Mouse (Mus musculus): Measurements from ENCODE around the gene Dhdh.
"Not testable (repeated sequence)": the region's sequence is repeated elsewhere in the genome, so short reads cannot be mapped to it uniquely, and the experiment has no call there.

The Dhdh gene

DNA sequence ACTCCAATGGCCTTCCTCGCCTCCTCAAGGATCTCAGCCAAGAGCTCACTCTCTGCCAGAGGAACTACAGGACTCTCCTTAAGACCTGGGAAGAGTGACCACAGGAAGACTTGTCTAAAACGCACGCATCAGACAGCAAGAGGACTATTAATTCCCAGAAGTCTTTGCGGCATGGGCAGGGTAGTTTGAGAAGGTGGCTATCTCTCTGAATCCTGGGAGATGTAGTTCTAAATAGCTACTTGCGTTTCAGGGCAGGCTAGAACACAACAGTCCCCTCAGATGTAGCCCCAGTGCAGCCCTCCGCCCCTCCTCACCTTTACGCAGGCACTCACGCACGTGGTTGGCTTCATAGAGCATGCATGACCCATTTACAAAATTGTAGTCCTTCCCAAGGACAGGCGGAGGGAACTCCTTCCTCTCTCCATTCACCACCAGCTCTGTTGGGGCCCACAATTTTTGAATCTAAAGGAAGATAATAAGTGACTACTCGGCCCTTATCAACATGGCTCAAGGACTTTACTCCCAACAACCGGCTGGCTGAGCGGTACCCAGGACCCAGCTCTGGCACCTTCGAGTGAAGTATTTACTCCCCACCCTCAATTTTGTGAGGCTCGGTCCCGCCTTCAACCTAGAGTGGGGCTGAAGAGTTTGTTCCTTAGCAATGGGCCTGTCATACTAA is 13.2 kb downstream of the Dhdh start:
- DNase-seq (ENCODE audit: extremely low read depth, low read depth, low spot score) = no peak

DNA sequence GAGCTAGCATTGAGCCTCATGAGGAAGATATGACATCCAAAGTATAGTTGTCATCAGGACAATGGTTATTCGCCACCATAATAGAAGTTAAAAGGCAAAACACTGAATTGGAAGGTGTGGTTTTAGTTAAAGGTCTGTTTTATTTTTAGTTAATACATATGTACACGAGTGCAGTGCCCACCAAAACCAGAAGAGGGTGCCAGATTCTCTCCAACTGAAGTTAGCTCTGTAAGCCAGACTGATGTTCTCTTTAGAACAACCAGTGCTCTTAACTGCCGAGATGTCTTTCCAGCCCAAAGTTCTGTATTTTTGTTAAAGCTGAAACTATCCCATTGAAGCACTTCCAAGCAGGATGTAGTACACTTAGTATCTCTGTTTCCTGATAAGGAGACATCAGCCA is 17.7 kb downstream of the Dhdh start:
- DNase-seq (ENCODE audit: extremely low read depth, low read depth, low spot score) = no peak

DNA sequence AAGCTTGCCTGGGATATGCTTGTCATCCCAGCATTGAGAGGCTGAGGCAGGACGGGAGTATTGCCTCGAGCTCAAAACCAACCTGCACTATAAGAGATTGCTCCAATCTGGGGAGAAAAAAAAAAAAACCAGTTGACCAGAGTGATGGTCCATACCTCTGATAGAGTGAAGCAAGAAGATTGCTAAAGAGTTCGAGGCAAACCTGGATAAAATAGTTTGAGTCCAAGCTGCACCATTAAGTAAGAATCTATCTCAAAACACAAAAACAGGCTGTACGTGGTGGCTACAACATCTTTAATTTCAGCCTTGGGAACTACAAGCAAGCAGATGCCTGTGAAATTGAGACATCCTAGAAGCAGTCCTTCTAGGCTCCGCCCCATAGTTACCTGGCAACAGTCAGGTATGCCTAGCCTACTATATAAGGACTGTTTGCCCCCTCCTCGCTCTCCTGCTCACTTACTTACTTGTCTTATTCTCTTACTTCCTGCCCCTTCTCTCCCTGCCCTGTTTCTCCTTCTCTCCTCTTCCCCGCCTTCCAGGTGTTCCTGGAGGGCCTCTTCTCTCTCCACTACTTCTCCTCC is 21.4 kb downstream of the Dhdh start:
- DNase-seq (ENCODE audit: extremely low read depth, low read depth, low spot score) = no peak

DNA sequence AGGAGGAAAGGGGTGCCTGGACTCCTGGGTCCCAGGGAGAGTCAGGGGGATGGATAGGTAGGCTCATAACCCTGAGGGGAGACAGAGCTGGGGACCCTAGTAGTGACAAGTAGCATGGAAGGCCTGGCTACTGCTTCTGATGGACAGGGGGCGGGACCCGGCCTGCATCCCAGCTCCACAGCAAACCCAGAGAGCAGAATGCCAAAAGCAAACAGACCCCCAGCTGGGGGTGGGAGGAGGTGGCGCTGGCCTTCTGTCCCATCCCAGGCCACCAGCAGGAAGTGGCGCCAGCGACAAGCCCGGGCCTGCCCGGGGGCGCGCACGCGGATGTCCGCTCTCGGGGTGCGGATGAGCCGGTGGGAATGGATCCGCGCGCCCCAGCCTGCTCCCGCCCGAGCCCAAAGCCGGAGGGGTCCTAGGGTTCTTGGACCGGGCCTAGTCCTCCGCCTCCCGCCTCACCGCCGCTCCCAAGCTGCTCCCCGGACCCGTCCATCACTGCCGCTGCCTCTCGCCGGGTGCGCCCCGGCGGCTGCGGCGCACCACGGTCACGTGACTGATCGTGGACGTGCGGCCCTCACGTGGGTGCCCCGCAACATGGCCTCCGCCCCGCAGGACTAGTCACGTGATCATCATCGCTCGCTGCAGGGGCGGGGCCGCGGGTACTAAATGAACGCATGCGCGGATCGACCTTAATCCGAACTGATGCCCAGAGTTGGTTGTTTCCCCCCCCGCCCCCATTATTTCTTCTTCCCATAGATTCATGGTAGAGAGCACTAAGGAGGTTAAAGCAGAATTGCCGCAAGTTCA is 22.1 kb downstream of the Dhdh start, which contains the start of gene Bax:
Bax (minus strand) TSS at position 616 of the 807 bp plus-strand sequence.
- DNase-seq (ENCODE audit: extremely low read depth, low read depth, low spot score) = no peak

DNA sequence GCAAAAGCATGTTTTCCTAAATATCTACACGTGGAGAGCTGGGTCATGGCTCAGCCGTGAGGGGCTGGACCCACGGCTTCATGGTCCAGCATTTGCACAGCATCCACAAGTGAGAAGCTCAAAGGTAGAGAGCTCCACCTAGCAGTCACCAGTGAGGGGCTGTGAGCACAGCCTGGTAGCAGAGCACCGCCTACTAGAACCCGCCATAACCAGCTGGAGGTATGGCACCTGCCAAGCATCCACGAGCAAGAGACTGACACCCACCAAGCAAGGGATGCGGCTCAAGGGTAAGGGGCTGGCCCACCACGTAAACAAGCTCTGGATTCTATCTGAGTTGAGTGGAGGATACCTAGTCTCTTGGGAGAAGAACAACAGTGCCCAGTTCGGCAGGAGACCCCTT is 23.1 kb downstream of the Dhdh start:
- DNase-seq (ENCODE audit: extremely low read depth, low read depth, low spot score) = no peak

DNA sequence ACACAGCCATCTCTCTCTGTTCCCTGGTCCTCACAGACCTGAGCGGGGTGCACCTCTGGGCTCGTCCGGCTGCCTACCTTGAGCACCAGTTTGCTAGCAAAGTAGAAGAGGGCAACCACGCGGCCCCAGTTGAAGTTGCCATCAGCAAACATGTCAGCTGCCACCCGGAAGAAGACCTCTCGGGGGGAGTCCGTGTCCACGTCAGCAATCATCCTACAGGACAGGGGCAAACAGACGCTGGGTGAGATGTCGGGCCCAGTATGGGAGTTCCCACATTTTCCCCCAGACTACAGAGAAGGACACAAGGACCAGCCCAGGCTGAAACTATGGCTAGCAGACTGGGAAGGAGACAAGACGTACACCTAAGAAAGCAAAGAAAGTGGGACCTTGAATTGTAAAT is 23.5 kb downstream of the Dhdh start:
- no peak for DNase-seq (ENCODE audit: extremely low read depth, low read depth, low spot score)

DNA sequence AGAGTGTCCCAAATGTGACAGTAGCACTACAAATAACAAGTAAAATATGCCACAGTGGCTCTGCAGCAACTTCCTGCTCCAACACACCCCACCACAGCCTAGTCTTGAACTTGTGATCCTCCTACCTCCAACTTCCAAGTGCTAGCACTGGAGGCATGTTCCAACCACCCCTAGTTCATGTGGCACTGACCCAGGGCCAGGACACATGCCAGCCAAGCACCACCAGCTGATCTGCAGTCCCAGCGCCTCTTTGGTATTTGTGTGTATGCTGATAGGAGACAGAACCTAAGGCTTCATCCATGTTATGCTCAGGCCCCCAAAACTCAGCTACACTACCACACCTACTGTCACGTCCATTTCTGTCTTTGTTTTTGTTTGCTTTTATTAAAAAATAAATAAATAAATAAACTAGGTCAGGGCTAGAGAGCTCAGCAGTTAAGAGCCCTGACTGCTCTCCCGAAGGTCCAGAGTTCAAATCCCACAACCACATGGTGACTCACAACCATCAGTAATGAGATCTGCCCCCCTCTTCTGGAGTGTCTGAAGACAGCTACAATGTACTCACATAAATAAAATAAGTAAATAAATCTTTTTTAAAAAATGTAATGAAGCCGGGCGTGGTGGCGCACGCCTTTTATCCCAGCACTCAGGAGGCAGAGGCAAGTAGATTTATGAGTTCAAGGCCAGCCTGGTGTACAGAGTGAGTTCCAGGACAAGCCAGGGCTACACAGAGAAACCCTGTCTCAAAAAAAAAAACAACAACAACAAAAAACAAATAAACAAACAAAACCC is 24.4 kb downstream of the Dhdh start:
- DNase-seq (ENCODE audit: extremely low read depth, low read depth, low spot score) = no peak

DNA sequence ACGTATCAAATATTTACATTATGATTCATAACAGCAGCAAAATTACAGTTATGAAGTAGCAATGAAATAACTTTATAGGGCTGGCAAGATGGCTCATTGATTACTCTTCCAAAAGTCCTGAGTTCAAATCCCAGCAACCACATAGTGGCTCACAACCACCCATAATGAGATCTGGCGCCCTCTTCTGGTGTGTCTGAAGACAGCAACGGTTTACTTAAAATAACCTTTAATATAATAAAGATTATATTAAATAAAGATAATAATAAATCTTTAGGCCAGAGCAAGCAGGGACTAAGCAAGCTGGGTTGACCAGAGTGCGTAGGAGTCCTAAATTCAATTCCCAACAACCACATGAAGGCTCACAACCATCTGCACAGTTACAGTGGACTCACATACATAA is 25.7 kb downstream of the Dhdh start:
- not testable (repeated sequence) for DNase-seq (ENCODE audit: extremely low read depth, low read depth, low spot score)

DNA sequence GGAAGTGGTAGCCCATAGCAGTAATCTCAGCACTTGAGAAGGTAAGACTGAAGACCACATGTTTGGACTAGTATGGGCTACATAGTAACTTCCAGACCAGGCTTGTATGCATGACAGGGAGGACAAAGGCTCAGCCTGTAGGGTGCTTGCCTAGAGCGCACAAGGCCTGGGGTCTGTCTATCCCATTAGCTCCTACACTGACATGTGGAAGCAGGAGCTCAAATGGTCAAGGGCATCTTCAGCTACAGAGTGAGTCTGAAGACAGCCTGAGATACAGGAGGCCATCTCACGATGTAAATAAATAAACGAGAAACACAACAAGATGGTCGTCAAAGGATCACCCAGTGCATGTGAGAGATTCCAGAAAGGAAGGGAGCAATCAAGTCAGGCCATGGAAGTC is 26.3 kb downstream of the Dhdh start:
- no peak for DNase-seq (ENCODE audit: extremely low read depth, low read depth, low spot score)

DNA sequence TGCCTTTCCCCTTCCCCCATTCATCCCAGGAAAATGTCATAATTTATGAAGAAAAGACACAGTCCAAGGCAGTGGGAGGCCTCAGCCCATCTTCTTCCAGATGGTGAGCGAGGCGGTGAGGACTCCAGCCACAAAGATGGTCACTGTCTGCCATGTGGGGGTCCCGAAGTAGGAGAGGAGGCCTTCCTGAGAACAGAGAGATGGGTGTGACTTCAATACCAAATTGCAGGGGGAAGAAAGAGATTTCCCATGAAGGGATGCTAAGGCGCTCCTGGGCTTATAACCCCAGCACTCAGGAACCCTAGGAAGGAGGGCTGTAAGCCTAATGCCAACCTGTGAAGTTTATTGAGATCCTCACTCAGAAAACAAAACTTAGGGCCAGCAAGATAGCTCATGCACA is 26.8 kb downstream of the Dhdh start:
- no peak for DNase-seq (ENCODE audit: extremely low read depth, low read depth, low spot score)

DNA sequence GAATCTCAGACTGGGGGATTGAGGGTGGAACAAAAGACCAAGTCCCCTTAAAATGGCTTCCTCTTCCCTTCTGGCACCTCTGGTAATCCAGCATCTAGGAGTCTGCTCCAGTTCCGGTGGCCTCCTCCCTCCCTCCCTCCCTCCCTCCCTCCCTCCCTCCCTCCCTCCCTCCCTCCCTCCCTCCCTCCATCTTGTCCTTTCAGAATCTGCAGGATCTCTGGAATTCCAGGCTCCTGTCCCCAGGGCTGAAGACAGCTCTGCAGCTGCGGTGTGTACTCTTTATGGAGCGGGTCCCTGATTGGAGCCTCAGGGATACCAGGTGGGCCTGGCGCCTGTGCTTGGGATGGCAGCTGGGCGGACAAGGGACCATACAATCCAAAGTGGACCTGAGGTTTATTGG is 27.3 kb downstream of the Dhdh start:
- DNase-seq (ENCODE audit: extremely low read depth, low read depth, low spot score) = no peak

DNA sequence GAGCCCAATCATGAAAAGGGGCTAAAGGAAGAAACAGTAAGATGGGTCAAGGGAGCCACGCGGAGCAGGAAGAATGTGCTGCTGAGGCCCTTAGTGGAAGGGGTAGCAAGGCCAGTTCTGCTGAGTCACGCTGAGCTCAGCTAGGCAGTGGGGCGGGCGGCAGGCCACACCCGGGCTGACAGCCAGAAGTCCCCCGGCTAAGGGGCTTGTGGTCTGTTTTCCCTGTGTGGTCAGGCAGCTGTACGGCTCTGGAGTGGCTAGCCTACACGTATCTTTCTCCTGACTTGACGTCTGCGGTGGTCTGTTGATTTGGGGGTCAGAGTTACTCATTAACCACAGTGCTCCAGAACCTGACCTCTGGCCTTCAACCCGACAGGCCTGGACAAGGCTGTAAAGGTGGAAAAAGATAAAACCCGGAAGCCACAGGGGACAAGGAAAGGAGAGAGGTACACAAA is 27.7 kb downstream of the Dhdh start:
- no peak for DNase-seq (ENCODE audit: extremely low read depth, low read depth, low spot score)

DNA sequence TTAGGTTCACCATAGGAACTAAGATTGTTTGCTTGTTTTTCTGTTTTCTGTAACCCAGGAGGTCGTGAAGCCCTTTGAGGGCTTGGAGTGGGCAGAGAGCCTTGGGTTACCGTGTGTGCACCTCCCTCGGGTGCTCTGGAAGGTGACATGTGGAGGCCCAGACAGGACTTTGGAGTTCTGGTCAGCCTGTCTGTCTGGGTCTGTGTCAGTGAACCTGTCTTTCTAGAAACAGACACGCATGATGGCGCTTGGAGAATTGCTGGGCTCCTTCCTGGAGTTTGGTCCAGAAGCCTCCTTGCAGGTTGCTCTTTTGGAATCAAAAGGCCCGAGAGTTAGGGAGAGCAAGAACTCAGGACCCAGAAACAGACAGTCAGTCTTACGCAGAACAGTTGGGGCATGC is 28.2 kb downstream of the Dhdh start:
- DNase-seq (ENCODE audit: extremely low read depth, low read depth, low spot score) = no peak

DNA sequence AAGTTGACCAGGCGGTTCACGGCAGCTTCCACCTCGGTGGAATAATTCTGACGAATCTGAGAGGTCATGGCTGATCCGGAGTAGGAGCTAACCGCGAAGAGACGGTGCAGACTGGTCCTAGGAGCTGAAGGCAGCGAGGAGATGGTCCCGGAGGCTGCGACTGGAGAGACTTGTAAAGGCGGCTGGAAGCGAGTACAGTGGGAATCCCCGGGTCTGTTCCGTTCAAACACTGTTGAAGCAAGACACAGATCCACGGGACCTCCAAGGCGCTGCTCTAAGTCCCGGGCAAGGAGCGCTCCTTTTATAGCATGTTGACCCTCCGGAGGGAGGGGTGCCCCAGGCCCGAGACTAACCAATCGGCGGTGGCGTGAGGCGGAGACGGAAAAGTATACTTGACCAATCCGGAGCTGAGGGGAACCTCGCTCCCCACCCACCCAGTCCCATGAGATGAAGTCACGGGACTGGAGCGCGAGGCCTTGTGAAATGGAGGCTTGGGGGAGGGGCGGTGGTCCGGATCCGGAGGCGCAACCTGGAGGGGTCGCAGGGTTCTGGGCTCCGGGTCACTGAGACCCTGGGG is 29.0 kb downstream of the Dhdh start, which contains the start of gene Ftl1:
Ftl1 (minus strand) TSS at position 321 of the 577 bp plus-strand sequence.
- peak; percentile 46 for DNase-seq (ENCODE audit: extremely low read depth, low read depth, low spot score)

DNA sequence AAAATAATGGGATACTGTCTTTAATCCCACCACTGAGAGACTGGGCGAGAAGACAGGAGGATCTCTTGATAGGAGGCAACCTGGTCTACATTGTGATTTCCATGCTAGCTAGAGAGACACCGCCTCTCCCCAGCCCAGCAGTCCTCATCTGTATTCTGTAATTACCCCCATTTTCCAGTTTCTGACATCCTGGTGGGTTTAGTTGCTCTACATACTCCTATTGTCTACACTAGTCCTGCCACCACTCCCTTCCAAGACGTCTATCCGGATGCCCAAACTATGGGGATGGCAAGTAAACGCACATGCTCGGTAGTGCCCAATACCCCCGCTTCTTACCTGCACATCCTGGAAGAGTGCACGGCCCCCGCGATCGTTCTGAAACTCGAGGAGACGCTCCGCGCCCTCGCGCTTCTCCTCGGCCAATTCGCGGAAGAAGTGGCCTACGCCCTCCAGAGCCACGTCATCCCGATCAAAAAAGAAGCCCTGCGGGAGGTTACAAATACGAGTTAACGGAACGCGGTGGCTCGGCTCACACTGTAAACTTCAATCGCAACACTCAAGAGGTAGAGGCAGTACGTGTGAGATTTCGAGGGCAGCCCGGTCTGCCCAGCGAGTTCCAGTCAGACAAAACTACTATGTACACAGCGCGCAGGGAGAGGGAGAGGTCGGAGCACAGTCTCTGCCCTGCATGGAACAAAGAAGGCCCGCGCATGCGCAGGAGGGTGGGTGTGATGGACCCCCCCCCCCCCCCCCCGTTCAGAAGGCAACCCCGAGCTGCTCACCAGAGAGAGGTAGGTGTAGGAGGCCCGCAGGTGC is 29.6 kb downstream of the Dhdh start:
- no peak for DNase-seq (ENCODE audit: extremely low read depth, low read depth, low spot score)

DNA sequence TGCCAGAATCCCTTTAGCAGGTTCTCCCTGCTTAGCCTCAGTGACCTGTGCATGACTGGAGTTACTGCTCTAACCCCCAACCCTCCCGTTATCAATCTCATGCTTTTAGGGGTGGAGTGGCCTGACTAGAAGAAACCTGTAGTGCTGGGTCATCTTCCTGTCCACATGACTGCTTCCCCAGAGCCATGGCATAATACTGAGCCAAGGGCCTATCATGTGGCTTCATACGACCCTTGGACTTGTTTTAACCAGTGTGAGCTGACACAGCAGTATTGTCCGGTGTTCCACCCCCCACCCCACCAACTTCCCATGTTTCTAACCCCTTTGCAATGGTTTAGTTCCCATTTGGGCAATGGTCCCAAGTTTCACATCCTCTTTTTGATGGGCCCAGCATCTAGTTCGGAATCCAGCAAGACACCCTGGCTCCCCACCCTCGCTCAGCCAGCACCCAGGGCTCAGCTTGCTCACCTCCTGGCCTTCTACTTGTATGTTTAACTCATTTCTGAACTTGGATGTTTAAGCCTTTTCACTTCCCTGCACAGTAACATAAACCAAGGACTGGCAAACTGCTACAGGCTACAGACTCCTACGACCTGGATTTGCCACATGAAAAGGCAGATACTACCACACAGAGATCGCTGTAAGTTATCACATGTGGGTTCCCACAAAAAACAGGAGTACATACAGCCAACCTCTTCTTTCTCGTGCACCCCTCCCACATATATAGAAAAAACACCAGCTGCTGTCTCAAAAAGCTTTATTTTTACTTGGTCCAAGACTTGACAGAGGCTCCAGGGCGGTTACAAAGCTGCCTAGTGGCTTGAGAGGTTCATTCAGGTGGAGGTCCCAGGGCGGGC is 31.2 kb downstream of the Dhdh start:
- DNase-seq (ENCODE audit: extremely low read depth, low read depth, low spot score) = no peak

DNA sequence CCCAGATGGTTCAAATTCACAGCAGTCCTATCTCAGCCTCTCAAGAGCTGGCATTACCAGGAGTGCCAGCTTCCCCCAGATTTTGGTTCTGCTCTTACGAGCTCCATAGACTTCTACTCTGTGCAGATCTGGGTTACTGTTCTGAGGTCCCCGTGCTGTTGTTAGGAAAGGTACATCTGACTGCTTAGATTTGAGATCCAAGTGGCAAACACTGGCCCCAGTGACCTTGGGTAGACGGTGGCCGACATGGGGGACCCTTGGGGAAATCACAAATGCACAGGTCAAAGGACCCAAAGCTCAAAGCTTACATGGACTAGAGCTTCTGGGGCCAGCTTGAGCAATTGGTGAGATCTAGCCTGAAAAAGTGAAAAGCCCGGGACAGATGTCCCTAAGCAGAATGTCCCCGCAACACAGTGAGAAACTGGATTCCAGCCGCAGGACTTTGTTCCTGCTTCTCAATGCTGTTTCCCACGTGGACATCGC is 31.8 kb downstream of the Dhdh start:
- no peak for DNase-seq (ENCODE audit: extremely low read depth, low read depth, low spot score)

DNA sequence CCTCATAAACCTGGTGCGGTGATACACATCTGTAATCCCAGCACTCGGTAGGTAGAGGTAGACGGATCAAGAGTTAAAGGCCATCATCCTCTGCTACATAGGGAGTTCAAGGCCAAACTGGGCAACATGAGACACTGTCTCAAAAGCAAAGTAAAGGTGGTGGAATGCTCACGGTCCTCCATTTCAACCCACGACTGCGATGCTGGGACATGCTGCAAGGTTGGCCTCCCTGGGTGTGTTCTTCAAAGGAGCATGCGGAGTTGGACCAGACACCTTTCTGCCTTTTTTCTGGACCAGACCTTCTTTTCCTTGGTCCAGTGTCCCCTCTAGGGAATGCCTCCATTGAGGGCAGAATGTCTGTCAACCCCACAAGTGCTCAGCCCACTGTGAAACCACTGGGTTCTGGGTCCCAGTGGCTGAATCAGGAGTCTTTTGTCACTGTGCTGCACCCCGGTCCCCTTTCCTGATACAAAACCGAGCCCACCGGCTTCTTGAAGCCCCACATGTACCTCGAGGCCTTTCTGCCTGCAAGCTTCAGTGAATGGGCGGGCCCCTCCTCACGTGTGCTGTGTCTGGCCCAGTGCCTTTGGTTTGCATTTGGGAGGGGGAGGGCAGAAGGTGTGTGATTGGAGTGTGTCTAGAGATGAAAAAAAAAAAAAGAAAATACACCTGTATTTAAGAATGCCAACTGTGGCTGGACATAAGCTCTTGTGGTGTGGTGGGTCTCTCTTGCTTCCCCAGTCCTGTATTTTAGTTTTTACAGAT is 32.5 kb downstream of the Dhdh start:
- no peak for DNase-seq (ENCODE audit: extremely low read depth, low read depth, low spot score)

All from fat pad, adult 2 months (tissue).